Mouse (Mus musculus): ENCODE measurements around the gene Glis2. TPM values are rescaled to one million over a fixed set of nuclear protein-coding genes. Genes with fewer than 3 reads are reported as not detected.

Gene Glis2
- total RNA-seq, 2 experiments from 2014 or later, result 11.8 to 15.2 TPM

Other genes starting within 250 kb of the Glis2 start
- gene Adcy9, start 174.2 kb upstream of the Glis2 start, total RNA-seq (2021), result 10 to 100 TPM; 22.3 to 22.7 TPM
- 1,000 to 10,000 TPM; 1,512 to 1,606 TPM for gene Srl, start 52.9 kb upstream of the Glis2 start, total RNA-seq (2021)
- 1 to 10 TPM; 4.1 to 4.4 TPM for gene Tfap4, start 34.9 kb upstream of the Glis2 start, total RNA-seq (2021)
- 10 to 100 TPM; 68.0 to 74.9 TPM for gene Pam16, start 30.3 kb downstream of the Glis2 start, total RNA-seq (2021)
- gene Vasn, start 45.2 kb downstream of the Glis2 start, total RNA-seq (2021), result 1 to 10 TPM; 7.6 to 8.4 TPM
- 100 to 1,000 TPM in 1 of 2 experiments, 10 to 100 TPM in 1; 88.0 to 100 TPM for gene Dnaja3, start 45.3 kb downstream of the Glis2 start, total RNA-seq (2021)
- 10 to 100 TPM; 13.9 to 17.8 TPM for gene Coro7, start 85.1 kb downstream of the Glis2 start, total RNA-seq (2021)
- 1 to 10 TPM; 4.5 to 5.2 TPM for gene Nmral1, start 124.6 kb downstream of the Glis2 start, total RNA-seq (2021)
- 10 to 100 TPM; 41.8 to 44.5 TPM for gene Hmox2, start 131.6 kb downstream of the Glis2 start, total RNA-seq (2021)
- 10 to 100 TPM; 61.9 to 62.7 TPM for gene Cdip1, start 195.6 kb downstream of the Glis2 start, total RNA-seq (2021)
- not detected for gene 4930562C15Rik, start 240.7 kb downstream of the Glis2 start, total RNA-seq (2021)